Mouse (Mus musculus): ENCODE data around the gene Duox2. TPM values are rescaled to one million over a fixed set of nuclear protein-coding genes. Genes with fewer than 3 reads are reported as not detected.

Duox2 gene
- polyA plus RNA-seq, 1 experiment from 2014 or later, result 0.14 TPM

DNA sequence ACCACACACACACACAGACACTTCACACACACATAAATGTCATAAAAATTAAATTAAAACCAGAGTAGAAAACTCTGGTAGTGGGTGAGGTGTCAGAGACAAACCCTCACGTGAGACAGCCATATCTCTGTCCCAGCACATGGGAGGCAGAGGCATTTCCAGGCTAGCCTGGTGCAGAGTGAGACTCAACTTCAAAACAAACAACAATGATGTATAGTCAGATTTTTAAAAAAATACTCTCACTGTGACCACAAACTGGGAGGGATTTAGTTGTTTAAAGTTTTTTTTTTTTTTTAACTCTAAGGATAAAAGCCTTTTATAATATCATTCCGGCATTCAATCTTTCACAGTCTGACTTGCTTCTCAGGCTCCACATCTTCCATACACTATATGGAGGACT is 27.1 kb upstream of the Duox2 start:
- 53% methylated on average over 2 of the region's 2 CpGs for WGBS
- H3K4me3 ChIP-seq (ENCODE audit: low read depth, low read length), result no peak overlapping the region
- no peak for DNase-seq (ENCODE audit: low spot score)
- H3K9me3 ChIP-seq (ENCODE audit: control insufficient read depth, low read length), result no peaks in the 10 kb centered on the region
- H3K4me1 ChIP-seq (ENCODE audit: control insufficient read depth, insufficient read depth, low read length), result no peaks in the 10 kb centered on the region
- H3K27me3 ChIP-seq (replicated peaks; ENCODE audit: control insufficient read depth, insufficient read depth, low read length), result no peaks in the 10 kb centered on the region
- H3K4me2 ChIP-seq (ENCODE audit: low read depth, low read length), result no peak overlapping the region
- no peak overlapping the region for H3K9ac ChIP-seq (ENCODE audit: low read depth, low read length)
- no peak overlapping the region for H3K27ac ChIP-seq (replicated peaks; ENCODE audit: low read depth, low read length)
- H3K36me3 ChIP-seq (ENCODE audit: control insufficient read depth, insufficient read depth, low read length), result no peaks in the 10 kb centered on the region
- ATAC-seq (ENCODE audit: low read depth), result no peak

DNA sequence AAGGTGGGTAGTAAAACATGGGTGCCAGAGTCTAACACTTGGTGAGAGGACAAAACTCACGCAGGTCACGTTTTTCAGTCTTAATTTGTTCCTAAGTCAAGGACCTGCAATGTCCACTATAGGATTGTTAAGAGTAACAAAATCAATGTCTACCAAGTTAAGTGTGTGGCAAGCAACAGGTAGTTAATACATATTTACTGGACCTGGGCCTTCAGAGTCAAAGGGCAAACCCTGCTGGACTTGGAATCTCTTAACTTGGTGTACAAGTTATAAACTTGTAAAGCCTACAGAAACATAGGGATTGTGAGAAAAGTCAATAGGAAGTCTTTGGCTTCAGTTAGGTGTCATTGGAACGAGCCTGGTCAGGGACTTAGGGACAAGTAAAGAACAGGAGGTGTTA is 26.3 kb upstream of the Duox2 start:
- DNase-seq (ENCODE audit: low spot score) (no peak), ATAC-seq (ENCODE audit: low read depth) (no peak)
- H3K36me3 ChIP-seq (ENCODE audit: control insufficient read depth, insufficient read depth, low read length), result no peaks in the 10 kb centered on the region
- no peak overlapping the region for H3K4me3 ChIP-seq (ENCODE audit: low read depth, low read length)
- H3K4me2 ChIP-seq (ENCODE audit: low read depth, low read length), result no peak overlapping the region
- H3K4me1 ChIP-seq (ENCODE audit: control insufficient read depth, insufficient read depth, low read length), result no peaks in the 10 kb centered on the region
- no peaks in the 10 kb centered on the region for H3K9me3 ChIP-seq (ENCODE audit: control insufficient read depth, low read length)
- no peak overlapping the region for H3K9ac ChIP-seq (ENCODE audit: low read depth, low read length)
- H3K27ac ChIP-seq (replicated peaks; ENCODE audit: low read depth, low read length), result no peak overlapping the region
- 82% methylated on average over 3 of the region's 3 CpGs for WGBS
- H3K27me3 ChIP-seq (replicated peaks; ENCODE audit: control insufficient read depth, insufficient read depth, low read length), result no peaks in the 10 kb centered on the region

DNA sequence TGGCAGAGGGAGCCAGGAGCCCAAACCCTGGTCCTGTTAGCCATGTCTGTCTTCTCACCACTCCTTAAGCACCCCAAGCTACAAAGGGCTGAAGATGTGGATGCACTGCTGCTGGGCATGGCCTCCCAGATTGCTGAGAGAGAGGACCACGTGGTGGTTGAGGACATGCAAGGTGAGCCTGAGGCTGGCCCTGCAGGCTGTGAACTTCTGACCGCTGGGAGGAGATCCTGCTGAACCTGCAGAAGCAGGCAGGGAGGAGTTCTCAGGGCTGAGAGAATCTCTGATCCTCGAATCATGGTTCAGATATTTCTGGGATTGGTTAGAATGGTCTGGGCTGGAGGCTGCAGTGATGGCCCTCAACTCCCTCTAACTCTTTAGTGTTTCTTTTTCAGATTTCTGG is 25.7 kb upstream of the Duox2 start:
- WGBS, result 66% methylated on average over 3 of the region's 3 CpGs
- Histone ChIP-seq H3K27ac (replicated peaks; ENCODE audit: low read depth, low read length) (no peak overlapping the region), H3K36me3 (ENCODE audit: control insufficient read depth, insufficient read depth, low read length) (no peaks in the 10 kb centered on the region), H3K4me1 (ENCODE audit: control insufficient read depth, insufficient read depth, low read length) (no peaks in the 10 kb centered on the region), H3K4me2 (ENCODE audit: low read depth, low read length) (no peak overlapping the region), H3K27me3 (replicated peaks; ENCODE audit: control insufficient read depth, insufficient read depth, low read length) (no peaks in the 10 kb centered on the region), H3K9me3 (ENCODE audit: control insufficient read depth, low read length) (no peaks in the 10 kb centered on the region), H3K4me3 (ENCODE audit: low read depth, low read length) (no peak overlapping the region), H3K9ac (ENCODE audit: low read depth, low read length) (no peak overlapping the region)
- ATAC-seq (ENCODE audit: low read depth) (no peak), DNase-seq (ENCODE audit: low spot score) (no peak)

DNA sequence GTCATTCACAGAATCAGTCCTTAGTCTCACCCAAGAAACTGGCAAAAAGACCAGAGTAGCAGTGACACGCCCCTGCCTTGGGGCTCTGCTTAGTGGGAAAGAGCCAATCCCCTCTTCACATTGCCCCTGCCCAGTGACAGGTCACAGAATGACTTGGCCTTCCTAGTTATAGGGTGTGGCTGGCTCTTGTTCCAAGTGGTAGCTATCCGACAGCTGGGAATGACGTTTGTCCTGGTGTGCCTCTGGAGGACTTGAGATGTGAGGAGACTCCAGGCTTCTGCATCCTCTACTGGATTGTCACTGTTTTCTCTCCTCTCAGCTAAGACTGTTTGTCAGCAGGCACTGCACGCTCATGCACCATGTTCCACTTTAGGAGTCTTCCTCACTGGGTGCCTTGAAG is 19.1 kb upstream of the Duox2 start:
- no peaks in the 10 kb centered on the region for H3K36me3 ChIP-seq (ENCODE audit: control insufficient read depth, insufficient read depth, low read length)
- H3K4me3 ChIP-seq (ENCODE audit: low read depth, low read length), result no peak overlapping the region
- 75% methylated on average over 4 of the region's 4 CpGs for WGBS
- ATAC-seq (ENCODE audit: low read depth) (no peak), DNase-seq (ENCODE audit: low spot score) (no peak)
- no peaks in the 10 kb centered on the region for H3K9me3 ChIP-seq (ENCODE audit: control insufficient read depth, low read length)
- H3K27me3 ChIP-seq (replicated peaks; ENCODE audit: control insufficient read depth, insufficient read depth, low read length), result peaks cover 28% of the 10 kb centered on the region
- H3K9ac ChIP-seq (ENCODE audit: low read depth, low read length), result no peak overlapping the region
- no peak overlapping the region for H3K27ac ChIP-seq (replicated peaks; ENCODE audit: low read depth, low read length)
- peaks cover 8% of the 10 kb centered on the region; the same call in 1 of the 2 replicates for H3K4me1 ChIP-seq (ENCODE audit: control insufficient read depth, insufficient read depth, low read length)
- H3K4me2 ChIP-seq (ENCODE audit: low read depth, low read length), result no peak overlapping the region

DNA sequence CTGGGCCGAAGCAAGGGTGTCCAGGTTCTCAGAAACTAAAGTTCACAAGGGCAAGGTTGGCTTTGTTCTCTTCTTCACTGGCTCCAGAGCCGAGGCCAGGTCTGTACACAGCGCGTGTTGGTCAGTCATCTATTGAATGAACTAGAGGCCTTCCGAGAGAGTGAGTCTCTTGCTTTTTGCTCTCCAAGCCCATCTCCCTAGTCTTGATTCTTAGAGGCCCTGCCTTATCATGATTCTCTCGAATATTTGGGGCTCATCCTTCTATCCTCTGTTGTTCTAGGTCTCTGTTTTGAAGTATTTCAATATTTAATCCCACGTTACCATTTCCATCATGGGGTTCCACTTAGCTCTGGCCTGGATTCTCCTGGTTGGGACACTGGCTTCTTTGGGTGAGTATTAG is 17.1 kb upstream of the Duox2 start, which contains the start of gene Duox1:
TSS of gene Duox1 (plus strand) at position 301 of the 400 bp plus-strand sequence.
- WGBS, result 85% methylated on average over 7 of the region's 7 CpGs
- H3K27me3 ChIP-seq (replicated peaks; ENCODE audit: control insufficient read depth, insufficient read depth, low read length), result peaks cover 44% of the 10 kb centered on the region
- H3K9me3 ChIP-seq (ENCODE audit: control insufficient read depth, low read length), result no peaks in the 10 kb centered on the region
- no peak within 1 kb of the TSS for H3K9ac ChIP-seq (ENCODE audit: low read depth, low read length)
- peaks cover 8% of the 10 kb centered on the region; the same call in 1 of the 2 replicates for H3K4me1 ChIP-seq (ENCODE audit: control insufficient read depth, insufficient read depth, low read length)
- H3K27ac ChIP-seq (replicated peaks; ENCODE audit: low read depth, low read length), result no peak within 1 kb of the TSS
- H3K36me3 ChIP-seq (ENCODE audit: control insufficient read depth, insufficient read depth, low read length), result no peaks in the 10 kb centered on the region
- no peak within 1 kb of the TSS for H3K4me2 ChIP-seq (ENCODE audit: low read depth, low read length)
- DNase-seq (ENCODE audit: low spot score), result no peak
- no peak within 1 kb of the TSS for H3K4me3 ChIP-seq (ENCODE audit: low read depth, low read length)
- ATAC-seq (ENCODE audit: low read depth), result no peak

DNA sequence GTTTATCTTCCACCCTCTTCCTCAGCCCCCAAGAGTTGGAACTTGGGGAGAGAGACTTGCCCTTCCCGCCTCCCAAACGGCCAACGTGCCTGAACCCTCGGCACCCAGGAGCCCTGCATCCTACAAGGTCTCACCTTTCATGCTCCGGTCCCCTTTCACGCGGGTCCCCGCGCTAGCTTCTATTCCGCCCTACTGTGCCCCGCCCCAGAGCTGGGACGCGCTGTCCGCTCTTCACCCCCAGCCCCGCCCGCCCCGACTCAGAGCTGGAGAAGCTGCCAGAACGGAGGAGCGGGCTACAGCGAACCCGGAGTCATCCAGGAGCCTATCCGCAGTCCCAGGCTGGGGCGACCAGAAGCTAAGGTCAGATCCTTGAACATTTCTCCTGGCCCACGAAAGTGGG is 15.3 kb upstream of the Duox2 start, which contains the start of gene Duoxa1:
TSS of gene Duoxa1 (minus strand) at position 195 of the 400 bp plus-strand sequence.
- under 1% methylated on average over 24 of the region's 24 CpGs for WGBS

DNA sequence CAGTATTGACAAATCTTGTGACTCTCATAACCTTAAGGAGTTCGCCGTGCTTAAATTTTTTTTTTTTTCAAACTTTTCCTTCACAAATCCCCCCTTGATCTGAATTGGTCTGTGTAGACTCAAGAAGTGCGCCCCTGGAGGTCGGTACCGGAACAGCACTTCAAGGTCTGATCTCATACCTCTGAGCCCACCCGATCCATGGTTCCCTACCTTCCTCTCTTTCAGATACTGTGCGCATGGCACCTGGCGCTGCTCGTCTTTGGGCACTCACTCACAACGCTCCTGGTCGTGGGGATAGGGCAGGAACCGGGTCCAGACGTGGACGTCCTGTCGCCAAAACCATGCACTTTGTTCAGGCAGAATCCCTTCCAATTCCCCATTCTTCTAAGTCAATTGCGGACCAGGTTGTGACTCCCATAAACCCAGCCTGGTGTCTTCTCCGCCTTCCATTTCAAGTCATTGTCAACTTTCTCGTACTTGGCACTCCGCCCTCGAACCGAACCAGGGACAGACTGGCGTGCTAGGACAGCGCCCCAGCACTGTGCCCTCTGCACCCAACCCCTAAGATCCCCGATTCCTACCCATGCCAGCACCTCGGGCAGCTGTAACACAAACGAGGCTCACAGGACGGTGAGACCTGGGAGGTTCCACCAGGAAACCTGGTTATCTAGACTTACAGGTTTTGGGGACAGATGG is 14.6 kb upstream of the Duox2 start:
- peak overlapping the region; percentile 32 for H3K4me3 ChIP-seq (ENCODE audit: low read depth, low read length)
- peaks cover 8% of the 10 kb centered on the region; the same call in 1 of the 2 replicates for H3K4me1 ChIP-seq (ENCODE audit: control insufficient read depth, insufficient read depth, low read length)
- ATAC-seq (ENCODE audit: low read depth) (peak; percentile 47; the same call in 1 of the 2 replicates), DNase-seq (ENCODE audit: low spot score) (peak; percentile 77)
- peak overlapping the region; percentile 61 for H3K4me2 ChIP-seq (ENCODE audit: low read depth, low read length)
- WGBS, result 3% methylated on average over 27 of the region's 27 CpGs
- H3K27ac ChIP-seq (replicated peaks; ENCODE audit: low read depth, low read length), result no peak overlapping the region
- H3K9me3 ChIP-seq (ENCODE audit: control insufficient read depth, low read length), result no peaks in the 10 kb centered on the region
- H3K36me3 ChIP-seq (ENCODE audit: control insufficient read depth, insufficient read depth, low read length), result no peaks in the 10 kb centered on the region
- H3K27me3 ChIP-seq (replicated peaks; ENCODE audit: control insufficient read depth, insufficient read depth, low read length), result peaks cover 56% of the 10 kb centered on the region
- H3K9ac ChIP-seq (ENCODE audit: low read depth, low read length), result no peak overlapping the region

More for the DNA sequence above, 15.3 kb upstream of the Duox2 start, which contains the start of gene Duoxa1:
- peaks cover 53% of the 10 kb centered on the region for H3K27me3 ChIP-seq (replicated peaks; ENCODE audit: control insufficient read depth, insufficient read depth, low read length)
- no peak within 1 kb of the TSS for H3K27ac ChIP-seq (replicated peaks; ENCODE audit: low read depth, low read length)
- H3K4me2 ChIP-seq (ENCODE audit: low read depth, low read length), result peak within 1 kb of the TSS; percentile 61
- DNase-seq (ENCODE audit: low spot score) (no peak), ATAC-seq (ENCODE audit: low read depth) (peak; percentile 41; the same call in 1 of the 2 replicates)
- H3K9ac ChIP-seq (ENCODE audit: low read depth, low read length), result peak within 1 kb of the TSS; percentile 25; the same call in 1 of the 2 replicates
- no peaks in the 10 kb centered on the region for H3K9me3 ChIP-seq (ENCODE audit: control insufficient read depth, low read length)
- peak within 1 kb of the TSS; percentile 32 for H3K4me3 ChIP-seq (ENCODE audit: low read depth, low read length)
- H3K36me3 ChIP-seq (ENCODE audit: control insufficient read depth, insufficient read depth, low read length), result no peaks in the 10 kb centered on the region
- H3K4me1 ChIP-seq (ENCODE audit: control insufficient read depth, insufficient read depth, low read length), result peaks cover 8% of the 10 kb centered on the region; the same call in 1 of the 2 replicates

DNA sequence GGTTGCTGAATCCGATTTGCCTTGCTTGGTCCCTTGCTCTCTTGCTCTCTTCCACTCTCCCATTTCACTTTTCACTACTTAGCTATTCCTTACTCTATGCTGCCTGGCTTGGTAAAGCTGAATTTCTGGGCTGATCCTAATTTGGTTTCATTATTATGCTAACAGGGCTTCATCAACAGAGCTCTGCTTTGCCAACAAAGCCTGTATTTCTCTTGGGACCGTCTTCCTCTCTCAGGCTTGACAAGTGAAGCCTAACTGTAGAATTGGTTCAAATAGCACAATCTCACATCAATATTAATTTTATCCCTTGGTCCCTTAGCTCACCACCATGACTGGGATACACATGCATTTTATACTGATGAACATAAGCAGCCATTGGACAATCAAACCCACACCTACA is 13.3 kb upstream of the Duox2 start:
- peaks cover 60% of the 10 kb centered on the region for H3K27me3 ChIP-seq (replicated peaks; ENCODE audit: control insufficient read depth, insufficient read depth, low read length)
- H3K4me1 ChIP-seq (ENCODE audit: control insufficient read depth, insufficient read depth, low read length), result peaks cover 8% of the 10 kb centered on the region; the same call in 1 of the 2 replicates
- ATAC-seq (ENCODE audit: low read depth), result no peak
- no peak overlapping the region for H3K9ac ChIP-seq (ENCODE audit: low read depth, low read length)
- H3K27ac ChIP-seq (replicated peaks; ENCODE audit: low read depth, low read length), result no peak overlapping the region
- no peaks in the 10 kb centered on the region for H3K36me3 ChIP-seq (ENCODE audit: control insufficient read depth, insufficient read depth, low read length)
- WGBS, result 61% methylated on average over 2 of the region's 2 CpGs
- H3K9me3 ChIP-seq (ENCODE audit: control insufficient read depth, low read length), result no peaks in the 10 kb centered on the region
- H3K4me3 ChIP-seq (ENCODE audit: low read depth, low read length), result no peak overlapping the region
- H3K4me2 ChIP-seq (ENCODE audit: low read depth, low read length), result no peak overlapping the region
- DNase-seq (ENCODE audit: low spot score), result no peak

DNA sequence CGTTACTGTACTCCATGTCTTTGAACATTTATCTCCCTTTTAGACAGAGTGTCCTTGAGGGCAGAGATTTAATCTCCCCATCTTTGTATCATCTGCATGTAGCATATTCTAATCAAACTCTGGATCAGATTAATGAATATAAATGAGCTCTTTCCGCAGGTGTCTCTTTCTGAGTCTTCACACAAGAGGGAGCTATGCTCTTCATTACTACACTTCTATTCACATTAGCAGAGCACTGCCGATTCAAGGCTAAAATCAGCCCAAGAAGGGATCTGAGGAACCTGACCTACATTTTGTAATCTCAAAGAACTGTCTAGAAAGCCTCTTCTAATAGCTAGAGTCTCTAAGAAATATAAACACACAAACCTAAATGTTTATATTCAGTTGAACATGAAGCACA is 11.4 kb upstream of the Duox2 start:
- WGBS, result 51% methylated on average over 3 of the region's 3 CpGs
- ATAC-seq (ENCODE audit: low read depth), result no peak
- Histone ChIP-seq H3K4me2 (ENCODE audit: low read depth, low read length) (no peak overlapping the region), H3K9me3 (ENCODE audit: control insufficient read depth, low read length) (no peaks in the 10 kb centered on the region), H3K4me3 (ENCODE audit: low read depth, low read length) (no peak overlapping the region), H3K9ac (ENCODE audit: low read depth, low read length) (no peak overlapping the region), H3K27ac (replicated peaks; ENCODE audit: low read depth, low read length) (no peak overlapping the region), H3K36me3 (ENCODE audit: control insufficient read depth, insufficient read depth, low read length) (no peaks in the 10 kb centered on the region), H3K27me3 (replicated peaks; ENCODE audit: control insufficient read depth, insufficient read depth, low read length) (peaks cover 65% of the 10 kb centered on the region), H3K4me1 (ENCODE audit: control insufficient read depth, insufficient read depth, low read length) (peaks cover 8% of the 10 kb centered on the region; the same call in 1 of the 2 replicates)
- no peak for DNase-seq (ENCODE audit: low spot score)

Measured in embryonic facial prominence, embryonic 14.5 days (tissue).